Mouse (Mus musculus) embryonic stem cell, embryonic (primary cell): Measurements from ENCODE around the gene Il18r1.

Experiments
- CTCF ChIA-PET, 4 experiments: fragments of 300-600 bp in 2 of 4; fragments of 350-600 bp in 2 of 4; sonication (Branson Sonifier 250); formaldehyde crosslinking; loops; one replicate each; lab custom pipeline; 2022; ENCODE audit warnings: inconsistent platforms in 2 of 4; lab: Charles Lee
- POLR2A ChIA-PET, 4 experiments: fragments of 300-600 bp in 2 of 4; fragments of 350-600 bp in 2 of 4; sonication (Branson Sonifier 250); formaldehyde crosslinking; loops; one replicate each; lab custom pipeline; 2022; ENCODE audit warnings: antibody characterized with exemption in 4 of 4, inconsistent platforms in 1 of 4; lab: Charles Lee

The Il18r1 gene

GRCm38 (mm10) chr1:40475697-40476096 lies 10.3 kb downstream of the Il18r1 start:
- CTCF ChIA-PET, result no interaction called here

GRCm38 (mm10) chr1:40476756-40477155 lies 11.4 kb downstream of the Il18r1 start:
- ChIA-PET POLR2A (interaction anchor here in 1 of 4 experiments (0.6 kb wide), 1 partner anchor 398 kb away, joined by 3 read pairs; no protein-coding TSS in a partner anchor), CTCF (no interaction called here)

More at GRCm38 (mm10) chr1:40475697-40476096, 10.3 kb downstream of the Il18r1 start:
- POLR2A ChIA-PET, result no interaction called here

GRCm38 (mm10) chr1:40479505-40479923 lies 14.2 kb downstream of the Il18r1 start:
- ChIA-PET CTCF (no interaction called here), POLR2A (no interaction called here)

GRCm38 (mm10) chr1:40494594-40494993 lies 29.2 kb downstream of the Il18r1 start:
- POLR2A ChIA-PET, result no interaction called here
- CTCF ChIA-PET, result no interaction called here

- ChIA-PET CTCF (interaction anchor here in 1 of 4 experiments (0.6 kb wide), 2 partner anchors 1688 to 1898 kb away, joined by 3 read pairs; no protein-coding TSS in a partner anchor), POLR2A (no interaction called here)
Observed at GRCm38 (mm10) chr1:40499708-40500107, 34.4 kb downstream of the Il18r1 start.

GRCm38 (mm10) chr1:40501126-40501525 lies 35.8 kb downstream of the Il18r1 start:
- POLR2A ChIA-PET, result no interaction called here
- CTCF ChIA-PET, result no interaction called here

GRCm38 (mm10) chr1:40501546-40502398 lies 36.4 kb downstream of the Il18r1 start:
- CTCF ChIA-PET, result no interaction called here
- POLR2A ChIA-PET, result no interaction called here

GRCm38 (mm10) chr1:40504548-40504947 lies 39.2 kb downstream of the Il18r1 start:
- POLR2A ChIA-PET, result no interaction called here
- CTCF ChIA-PET, result no interaction called here

- CTCF ChIA-PET, result no interaction called here
- POLR2A ChIA-PET, result no interaction called here
Observed at GRCm38 (mm10) chr1:40514851-40515585, 49.7 kb downstream of the Il18r1 start, which contains the start of gene Il18rap. Gene Il18rap, plus strand, starts transcription at chr1:40515362.

- ChIA-PET CTCF (no interaction called here), POLR2A (no interaction called here)
Observed at GRCm38 (mm10) chr1:40516364-40516763, 51.0 kb downstream of the Il18r1 start.

- CTCF ChIA-PET, result no interaction called here
- POLR2A ChIA-PET, result no interaction called here
Observed at GRCm38 (mm10) chr1:40522918-40523317, 57.6 kb downstream of the Il18r1 start.

- ChIA-PET POLR2A (no interaction called here), CTCF (no interaction called here)
Observed at GRCm38 (mm10) chr1:40523971-40524722, 58.8 kb downstream of the Il18r1 start.

- CTCF ChIA-PET, result no interaction called here
- POLR2A ChIA-PET, result no interaction called here
Observed at GRCm38 (mm10) chr1:40529287-40529686, 63.9 kb downstream of the Il18r1 start.

- POLR2A ChIA-PET, result no interaction called here
- CTCF ChIA-PET, result no interaction called here
Observed at GRCm38 (mm10) chr1:40537577-40537976, 72.2 kb downstream of the Il18r1 start.

- ChIA-PET POLR2A (no interaction called here), CTCF (interaction anchor here in 3 of 4 experiments (0.7 to 1.8 kb wide), 3 partner anchors 165 to 849 kb away, joined by 3 to 9 read pairs (median 3); no protein-coding TSS in a partner anchor)
Observed at GRCm38 (mm10) chr1:40544650-40545049, 79.3 kb downstream of the Il18r1 start.

- ChIA-PET CTCF (no interaction called here), POLR2A (no interaction called here)
Observed at GRCm38 (mm10) chr1:40546645-40547044, 81.3 kb downstream of the Il18r1 start.

- ChIA-PET CTCF (no interaction called here), POLR2A (no interaction called here)
Observed at GRCm38 (mm10) chr1:40547064-40547572, 81.8 kb downstream of the Il18r1 start.

GRCm38 (mm10) chr1:40547762-40548161 lies 82.4 kb downstream of the Il18r1 start:
- ChIA-PET POLR2A (no interaction called here), CTCF (interaction anchor here in 1 of 4 experiments (0.6 kb wide), 1 partner anchor 9 kb away, joined by 3 read pairs; no protein-coding TSS in a partner anchor)
